Mouse (Mus musculus) E14TG2a.4 (cell line): ENCODE measurements at regions not wholly inside any gene's neighbourhood (a gene's known extent, or its start where the extent isn't known, plus 50 kb on each side); places are given as distances from the start of the nearest gene placed in this dataset.
"Not testable (repeated sequence)": the region's sequence is repeated elsewhere in the genome, so short reads cannot be mapped to it uniquely, and the experiment has no call there.

Experiments
- H3K27me3 ChIP-seq: 2 replicates; pipeline ENCODE4 v1.6.1; 2014; ENCODE audit warnings: low read length, control low read depth; ENCODE audit not compliant: insufficient read depth
- H3K36me3 ChIP-seq: 2 replicates; pipeline ENCODE4 v1.6.1; 2014; ENCODE audit warnings: low read length, control low read depth; ENCODE audit not compliant: insufficient read depth
- H3K4me1 ChIP-seq: replicated peaks from 2 replicates; pipeline ENCODE4 v1.6.1; 2014; ENCODE audit warnings: low read depth, low read length, control low read depth
- H3K4me3 ChIP-seq: replicated peaks from 2 replicates; pipeline ENCODE4 v1.5.1; 2014; ENCODE audit warnings: mild to moderate bottlenecking, low read length
- H3K9me3 ChIP-seq: 2 replicates; pipeline ENCODE4 v1.6.1; 2014; ENCODE audit warnings: low read length, control low read depth
- CTCF ChIP-seq: conservative IDR thresholded peaks from 2 replicates; pipeline ENCODE4 v1.5.1; 2014; ENCODE audit warnings: low read length
- NANOG ChIP-seq: IDR thresholded peaks from 2 replicates; pipeline ENCODE4 v1.6.1; 2014; ENCODE audit warnings: borderline replicate concordance, low read length, mixed read lengths
- POU5F1 ChIP-seq: IDR thresholded peaks from 2 replicates; pipeline ENCODE4 v1.6.1; 2014; ENCODE audit warnings: low read length, borderline replicate concordance

GRCm38 (mm10) chr4:81627714-81628495 lies 185.3 kb upstream of the Mpdz start:
- no peak for TF ChIP-seq POU5F1
- no peaks in the 10 kb centered on the region for H3K36me3 ChIP-seq
- H3K4me3 ChIP-seq, result no peak overlapping the region
- peaks cover 11% of the 10 kb centered on the region for H3K4me1 ChIP-seq
- no peaks in the 10 kb centered on the region for H3K27me3 ChIP-seq
- H3K9me3 ChIP-seq, result no peaks in the 10 kb centered on the region

- no peak for TF ChIP-seq POU5F1
- no peak for TF ChIP-seq CTCF
- no peak for TF ChIP-seq NANOG
- Histone ChIP-seq H3K9me3 (no peaks in the 10 kb centered on the region), H3K36me3 (no peaks in the 10 kb centered on the region), H3K4me1 (peaks cover 11% of the 10 kb centered on the region), H3K4me3 (no peak overlapping the region), H3K27me3 (no peaks in the 10 kb centered on the region)
Observed at GRCm38 (mm10) chr4:81625348-81625934, 182.8 kb upstream of the Mpdz start.

- H3K36me3 ChIP-seq, result no peaks in the 10 kb centered on the region
- no peaks in the 10 kb centered on the region for H3K9me3 ChIP-seq
- no peak overlapping the region for H3K4me3 ChIP-seq
- H3K27me3 ChIP-seq, result no peaks in the 10 kb centered on the region
- H3K4me1 ChIP-seq, result peaks cover 11% of the 10 kb centered on the region
- TF ChIP-seq POU5F1 (no peak), NANOG (no peak), CTCF (no peak)
Observed at GRCm38 (mm10) chr4:81624111-81624510, 181.5 kb upstream of the Mpdz start.

- Histone ChIP-seq H3K9me3 (no peaks in the 10 kb centered on the region), H3K36me3 (no peaks in the 10 kb centered on the region), H3K4me1 (0 out of 2 replicates have a peak, but pooled peaks cover 3% of the 10 kb centered on the region), H3K4me3 (no peak overlapping the region), H3K27me3 (no peaks in the 10 kb centered on the region)
- TF ChIP-seq CTCF (no peak), POU5F1 (no peak), NANOG (no peak)
Observed at GRCm38 (mm10) chr4:81621391-81622137, 178.9 kb upstream of the Mpdz start.

GRCm38 (mm10) chr4:81617191-81617590 lies 174.6 kb upstream of the Mpdz start:
- no peak for TF ChIP-seq POU5F1
- no peak for TF ChIP-seq NANOG
- no peak overlapping the region for H3K4me3 ChIP-seq
- H3K9me3 ChIP-seq, result no peaks in the 10 kb centered on the region
- H3K4me1 ChIP-seq, result no peaks in the 10 kb centered on the region
- H3K27me3 ChIP-seq, result no peaks in the 10 kb centered on the region
- H3K36me3 ChIP-seq, result no peaks in the 10 kb centered on the region

- Histone ChIP-seq H3K9me3 (no peaks in the 10 kb centered on the region), H3K27me3 (no peaks in the 10 kb centered on the region), H3K4me3 (no peak overlapping the region), H3K4me1 (no peaks in the 10 kb centered on the region), H3K36me3 (no peaks in the 10 kb centered on the region)
- no peak for TF ChIP-seq NANOG
- TF ChIP-seq POU5F1, result no peak
- no peak for TF ChIP-seq CTCF
Observed at GRCm38 (mm10) chr4:81611191-81611590, 168.6 kb upstream of the Mpdz start.

- no peaks in the 10 kb centered on the region for H3K4me1 ChIP-seq
- no peak for TF ChIP-seq NANOG
- H3K4me3 ChIP-seq, result no peak overlapping the region
- no peaks in the 10 kb centered on the region for H3K27me3 ChIP-seq
- H3K36me3 ChIP-seq, result no peaks in the 10 kb centered on the region
- H3K9me3 ChIP-seq, result no peaks in the 10 kb centered on the region
Observed at GRCm38 (mm10) chr4:81600396-81600795, 157.8 kb upstream of the Mpdz start.

- Histone ChIP-seq H3K4me1 (no peaks in the 10 kb centered on the region), H3K36me3 (no peaks in the 10 kb centered on the region), H3K4me3 (no peak overlapping the region), H3K27me3 (no peaks in the 10 kb centered on the region), H3K9me3 (no peaks in the 10 kb centered on the region)
- TF ChIP-seq POU5F1 (no peak), NANOG (no peak), CTCF (no peak)
Observed at GRCm38 (mm10) chr4:81597390-81597789, 154.8 kb upstream of the Mpdz start.

GRCm38 (mm10) chr4:81593431-81593830 lies 150.8 kb upstream of the Mpdz start:
- not testable (repeated sequence) for H3K4me1 ChIP-seq, H3K4me3 ChIP-seq, H3K9me3 ChIP-seq, H3K27me3 ChIP-seq, H3K36me3 ChIP-seq
